Mouse (Mus musculus) effector memory CD4-positive, alpha-beta T cell, adult 5 months (primary cell): ENCODE results near the gene Tlr11. TPM values are rescaled to one million over a fixed set of nuclear protein-coding genes. Genes with fewer than 3 reads are reported as not detected.

Experiments used
- polyA plus RNA-seq: library from polyadenylated mRNA; unstranded; fragments of 100-300 nt; shearing (Covaris generic); gene quantifications from one replicate; pipeline ENCODE4 v1.2.1, GENCODE M21; 2017

Gene Tlr11
- not detected for polyA plus RNA-seq

DNA sequence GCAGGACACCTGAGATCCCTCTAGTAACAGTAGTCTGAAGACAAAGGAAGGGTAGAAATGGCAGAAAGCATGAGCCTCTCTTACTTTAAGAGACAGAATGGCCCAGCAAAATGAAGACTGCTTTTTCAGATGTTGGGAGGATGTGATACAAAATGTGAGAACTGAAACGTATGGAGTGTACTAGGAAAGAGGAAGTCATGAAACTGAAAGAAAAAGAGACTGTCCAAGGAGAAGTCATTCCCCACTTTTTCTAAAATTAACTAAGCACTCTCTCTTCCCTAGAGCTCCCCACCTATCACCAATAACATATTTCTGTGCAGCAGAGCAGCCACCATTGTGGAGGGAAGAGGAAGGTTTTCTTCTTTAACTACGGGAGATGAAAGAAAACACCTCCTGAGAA, at the start of gene Tlr11:
TSS of gene Tlr11 (plus strand) at position 322 of the 400 bp plus-strand sequence.

DNA sequence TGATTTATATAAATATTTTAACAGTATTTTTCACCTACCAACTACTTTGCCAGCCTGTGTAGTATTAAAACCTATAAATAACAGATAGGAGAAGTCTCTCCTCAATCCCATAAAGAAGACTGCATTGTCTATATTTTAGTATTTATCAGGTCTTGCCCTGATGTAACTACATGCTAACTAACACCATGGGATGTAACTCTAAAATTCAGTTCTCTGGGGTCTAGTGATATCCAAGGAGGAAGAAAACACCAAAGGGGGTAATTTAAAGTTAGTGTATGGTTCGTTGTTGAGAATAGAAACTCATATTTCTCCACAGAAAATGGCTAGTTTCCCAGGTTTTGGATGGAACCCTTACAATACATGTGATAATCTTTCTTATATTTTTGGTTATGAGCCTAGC, 31.1 kb upstream of the Tlr11 start, which contains the start of gene Olfr734:
TSS of gene Olfr734 (minus strand) at position 101 of the 400 bp plus-strand sequence.

DNA sequence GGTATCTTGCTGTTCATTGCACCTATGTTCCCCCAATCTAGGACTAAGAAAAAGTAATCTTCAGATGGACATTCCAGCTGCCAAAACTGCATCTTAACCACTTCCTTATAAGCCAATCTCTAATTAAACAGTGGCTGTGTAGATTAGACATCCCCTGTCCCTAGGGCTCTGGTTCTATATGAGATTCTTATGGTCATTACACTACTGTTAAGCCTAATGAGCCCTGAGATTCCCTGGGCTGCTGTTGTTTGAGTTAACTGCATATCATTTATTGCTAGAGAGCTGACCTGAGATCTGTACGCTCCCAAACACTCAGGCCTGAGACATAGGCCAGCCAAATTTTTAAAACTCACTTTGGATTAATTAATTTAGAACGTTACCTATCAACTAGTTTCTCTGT, 8.9 kb upstream of the Tlr11 start, which contains the start of gene Olfr735:
TSS of gene Olfr735 (minus strand) at position 77 of the 400 bp plus-strand sequence.

DNA sequence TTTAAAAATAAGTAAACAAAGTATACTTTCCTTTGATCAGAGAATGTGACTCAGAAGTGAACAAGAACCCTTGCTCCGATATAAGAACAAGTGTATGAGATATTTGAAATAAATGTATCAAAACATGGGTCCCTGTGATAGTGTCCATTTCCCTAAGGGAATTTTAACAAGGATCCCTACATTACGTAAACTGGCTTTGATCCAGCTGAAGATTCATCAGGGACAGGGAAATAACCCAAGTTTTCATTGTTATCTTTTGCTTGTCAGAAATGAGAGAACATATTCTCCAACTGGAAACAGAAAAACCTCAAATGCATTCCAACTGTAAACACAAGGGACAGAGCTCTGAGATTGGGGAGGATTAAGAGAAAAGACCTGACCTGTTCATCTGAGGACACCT, 23.1 kb downstream of the Tlr11 start, which contains the start of gene Olfr736:
TSS of gene Olfr736 (plus strand) at position 301 of the 400 bp plus-strand sequence.

DNA sequence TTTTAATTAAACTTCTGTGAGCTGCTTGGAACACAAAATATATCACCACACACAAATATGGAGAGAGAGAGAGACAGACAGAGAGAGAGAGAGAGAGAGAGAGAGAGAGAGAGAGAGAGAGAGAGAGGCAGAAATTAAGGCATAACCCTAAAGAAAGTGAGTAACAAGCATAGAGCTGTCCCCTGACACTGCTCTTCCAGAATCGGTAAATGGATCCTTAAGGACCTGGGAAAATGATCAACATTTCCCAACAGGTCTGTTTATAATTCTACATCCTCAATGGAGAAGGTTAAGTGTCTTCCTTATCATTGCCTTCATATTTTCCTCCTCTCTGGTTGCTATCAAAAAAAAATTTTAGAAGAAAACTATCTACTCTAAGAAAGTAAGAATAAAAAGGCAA, 49.6 kb downstream of the Tlr11 start, which contains the start of gene Olfr738:
TSS of gene Olfr738 (plus strand) at position 301 of the 400 bp plus-strand sequence.

Other genes starting within 250 kb of the Tlr11 start
- gene Olfr727, start 234.7 kb upstream of the Tlr11 start, polyA plus RNA-seq = not detected
- not detected for gene Olfr728, start 215.2 kb upstream of the Tlr11 start, polyA plus RNA-seq
- not detected for gene Olfr729, start 205.0 kb upstream of the Tlr11 start, polyA plus RNA-seq
- not detected for gene Olfr730, start 169.7 kb upstream of the Tlr11 start, polyA plus RNA-seq
- not detected for gene Olfr731, start 116.0 kb upstream of the Tlr11 start, polyA plus RNA-seq
- gene Olfr732, start 73.7 kb upstream of the Tlr11 start, polyA plus RNA-seq = 0.16 TPM
- not detected for gene Olfr733, start 56.4 kb upstream of the Tlr11 start, polyA plus RNA-seq
- not detected for gene Olfr734, start 31.2 kb upstream of the Tlr11 start, polyA plus RNA-seq
- gene Olfr735, start 9.0 kb upstream of the Tlr11 start, polyA plus RNA-seq = not detected
- gene Olfr736, start 23.2 kb downstream of the Tlr11 start, polyA plus RNA-seq = not detected
- gene Olfr738, start 49.7 kb downstream of the Tlr11 start, polyA plus RNA-seq = not detected
- gene Olfr739, start 60.7 kb downstream of the Tlr11 start, polyA plus RNA-seq = not detected
- not detected for gene Olfr740, start 87.6 kb downstream of the Tlr11 start, polyA plus RNA-seq
- not detected for gene Olfr741, start 114.8 kb downstream of the Tlr11 start, polyA plus RNA-seq
- gene Olfr742, start 145.7 kb downstream of the Tlr11 start, polyA plus RNA-seq = not detected
- not detected for gene Olfr743, start 163.9 kb downstream of the Tlr11 start, polyA plus RNA-seq